Mouse (Mus musculus) Patski (cell line): Measurements from ENCODE around the gene Apoc1. TPM values are rescaled to one million over a fixed set of nuclear protein-coding genes. Genes with fewer than 3 reads are reported as not detected.

Source experiments
- ATAC-seq: fragments of 100-300 bp; one replicate; pipeline ENCODE4 v1.8.0; 2021
- CTCF ChIA-PET: fragments of 350-600 bp; sonication (Branson Sonifier 250); formaldehyde crosslinking; loops from one replicate; lab custom pipeline; 2022; ENCODE audit warnings: inconsistent platforms; lab: Charles Lee
- POLR2A ChIA-PET: fragments of 350-600 bp; sonication (Branson Sonifier 250); formaldehyde crosslinking; loops from one replicate; lab custom pipeline; 2022; ENCODE audit warnings: antibody characterized with exemption, inconsistent platforms; lab: Charles Lee
- DNase-seq: peaks from one replicate; pipeline ENCODE4 v3.0.0-alpha.2; 2011; ENCODE audit warnings: low read depth, low spot score
- H3K27me3 ChIP-seq: fragments of 371-371 bp; one replicate; pipeline ENCODE4 v1.5.1; 2021
- CTCF ChIP-seq: fragments of 100-300 bp; IDR thresholded peaks from one replicate; pipeline ENCODE4 v1.5.1; 2021
- in situ Hi-C: fragments of 300-500 bp; cut with MboI; formaldehyde crosslinking; loops from 3 replicates; pipeline ENCODE4 v1.11.1; 2018; ENCODE audit warnings: low pct_unique_long_range_greater_than_20kb, mixed read lengths
- polyA plus RNA-seq: library from polyadenylated mRNA; unstranded; gene quantifications from one replicate; pipeline ENCODE4 v1.2.3, GENCODE M21; 2021

Gene Apoc1
- polyA plus RNA-seq, 1 experiment from 2014 or later = 1.6 TPM

- H3K27me3 ChIP-seq = no peaks in the 10 kb centered on the region
- TF ChIP-seq CTCF = no peak
- ChIA-PET CTCF (no interaction called here), POLR2A (no interaction called here)
- ATAC-seq (no peak), DNase-seq (no peak)
- in situ Hi-C loops = no loop called here
Measured at GRCm38 (mm10) chr7:19676662-19677061, 15.8 kb downstream of the Apoc1 start.

- ChIA-PET POLR2A (no interaction called here), CTCF (no interaction called here)
- ATAC-seq (no peak), DNase-seq (no peak)
- H3K27me3 ChIP-seq = no peaks in the 10 kb centered on the region
- in situ Hi-C loops = no loop called here
- TF ChIP-seq CTCF = no peak
Measured at GRCm38 (mm10) chr7:19675824-19676223, 16.6 kb downstream of the Apoc1 start.

GRCm38 (mm10) chr7:19673083-19673699, 19.3 kb downstream of the Apoc1 start:
- TF ChIP-seq CTCF = no peak
- ATAC-seq (no peak), DNase-seq (no peak)
- ChIA-PET CTCF (interaction anchor here (1.0 kb wide), 1 partner anchor 12 kb away, joined by 3 read pairs; no protein-coding TSS in a partner anchor), POLR2A (interaction anchor here (1.6 kb wide), 1 partner anchor 27 kb away, joined by 4 read pairs; no protein-coding TSS in a partner anchor)
- in situ Hi-C loops = no loop called here
- no peaks in the 10 kb centered on the region for H3K27me3 ChIP-seq

- in situ Hi-C loops = no loop called here
- TF ChIP-seq CTCF = no peak
- H3K27me3 ChIP-seq = no peaks in the 10 kb centered on the region
- DNase-seq = no peak
- no peak for ATAC-seq
- ChIA-PET CTCF (interaction anchor here (1.0 kb wide), 1 partner anchor 29 kb away, joined by 4 read pairs; no protein-coding TSS in a partner anchor), POLR2A (interaction anchor here (0.6 kb wide), 1 partner anchor 45 kb away, joined by 3 read pairs; no protein-coding TSS in a partner anchor)
Measured at GRCm38 (mm10) chr7:19671511-19671910, 20.9 kb downstream of the Apoc1 start.

GRCm38 (mm10) chr7:19668947-19669721, 23.3 kb downstream of the Apoc1 start:
- DNase-seq (peak; percentile 56), ATAC-seq (peak; percentile 84)
- peak; percentile 94 for TF ChIP-seq CTCF
- in situ Hi-C loops = loop anchor here (5.0 kb wide), 1 partner anchor 43 kb away; no protein-coding TSS in a partner anchor
- no peaks in the 10 kb centered on the region for H3K27me3 ChIP-seq
- CTCF ChIA-PET = interaction anchor here (0.8 to 5.8 kb wide), 22 partner anchors 9 to 274 kb away, joined by 3 to 120 read pairs (median 4); partner anchors contain the start of genes Apoc1, Apoc4, Apoe and Gm44805
- POLR2A ChIA-PET = interaction anchor here (0.7 to 1.6 kb wide), 4 partner anchors 9 to 50 kb away, joined by 3 to 16 read pairs (median 3); partner anchors contain the start of gene Apoc2

GRCm38 (mm10) chr7:19667434-19667833, 25.0 kb downstream of the Apoc1 start:
- in situ Hi-C loops = loop anchor here (5.0 kb wide), 1 partner anchor 45 kb away; no protein-coding TSS in a partner anchor
- ATAC-seq (no peak), DNase-seq (no peak)
- H3K27me3 ChIP-seq = no peaks in the 10 kb centered on the region
- POLR2A ChIA-PET = no interaction called here
- CTCF ChIA-PET = interaction anchor here (5.8 kb wide), 1 partner anchor 34 kb away, joined by 120 read pairs; the partner anchor contains the start of gene Apoe
- no peak for TF ChIP-seq CTCF

- POLR2A ChIA-PET = interaction anchor here (1.1 kb wide), 1 partner anchor 48 kb away, joined by 3 read pairs; the partner anchor contains the start of gene Tomm40
- DNase-seq (no peak), ATAC-seq (no peak)
- CTCF ChIA-PET = interaction anchor here (1.0 to 5.8 kb wide), 3 partner anchors 26 to 49 kb away, joined by 3 to 120 read pairs (median 4); partner anchors contain the start of genes Apoc1 and Apoe
- TF ChIP-seq CTCF = peak; percentile 39
- in situ Hi-C loops = loop anchor here (5.0 kb wide), 1 partner anchor 46 kb away; no protein-coding TSS in a partner anchor
- H3K27me3 ChIP-seq = no peaks in the 10 kb centered on the region
Measured at GRCm38 (mm10) chr7:19666750-19667149, 25.7 kb downstream of the Apoc1 start.

GRCm38 (mm10) chr7:19664955-19665841, 27.3 kb downstream of the Apoc1 start, which contains the start of gene Clptm1:
Gene Clptm1 (minus strand): TSS chr7:19665033.
- CTCF ChIA-PET = interaction anchor here (1.6 to 5.8 kb wide), 2 partner anchors 28 to 36 kb away, joined by 4 to 120 read pairs; partner anchors contain the start of genes Apoc1 and Apoe
- POLR2A ChIA-PET = interaction anchor here (1.1 to 1.4 kb wide), 3 partner anchors 9 to 36 kb away, joined by 3 to 4 read pairs (median 3); partner anchors contain the start of gene Relb
- peak; percentile 73 for TF ChIP-seq CTCF
- in situ Hi-C loops = loop anchor here (5.0 kb wide), 1 partner anchor 47 kb away; no protein-coding TSS in a partner anchor
- no peaks in the 10 kb centered on the region for H3K27me3 ChIP-seq
- ATAC-seq (peak; percentile 63), DNase-seq (peak; percentile 92)

GRCm38 (mm10) chr7:19664455-19664954, 28.0 kb downstream of the Apoc1 start:
- in situ Hi-C loops = no loop called here
- ChIA-PET POLR2A (interaction anchor here (1.1 to 1.4 kb wide), 3 partner anchors 8 to 35 kb away, joined by 3 to 4 read pairs (median 3); partner anchors contain the start of gene Relb), CTCF (interaction anchor here (1.4 to 5.8 kb wide), 2 partner anchors 36 to 37 kb away, joined by 4 to 120 read pairs; partner anchors contain the start of gene Apoe)
- no peak for ATAC-seq
- no peak for TF ChIP-seq CTCF
- no peaks in the 10 kb centered on the region for H3K27me3 ChIP-seq
- no peak for DNase-seq
